Mouse (Mus musculus) C2C12 (cell line): ENCODE results near the gene Dbn1. TPM values are rescaled to one million over a fixed set of nuclear protein-coding genes. Genes with fewer than 3 reads are reported as not detected.
A peak's percentile ranks its signal among the peaks of the same experiment; 100 is the strongest.

ENCODE experiments used
- H3K27me3 ChIP-seq: one replicate; pipeline ENCODE4 v1.6.1; 2011; ENCODE audit not compliant: control insufficient read depth, insufficient read depth, insufficient read length
- H3K36me3 ChIP-seq: one replicate; pipeline ENCODE4 v1.6.1; 2011; ENCODE audit not compliant: control insufficient read depth, insufficient read depth
- H3K4me3 ChIP-seq: one replicate; pipeline ENCODE4 v1.5.1; 2011; ENCODE audit warnings: mild to moderate bottlenecking, control low read depth; ENCODE audit not compliant: poor library complexity, insufficient read depth, severe bottlenecking
- H3K79me2 ChIP-seq: one replicate; pipeline ENCODE4 v1.6.1; 2011; ENCODE audit not compliant: control insufficient read depth, insufficient read depth
- H3K79me3 ChIP-seq: one replicate; pipeline ENCODE4 v1.6.1; 2011; ENCODE audit warnings: low read depth, control low read depth
- H3ac ChIP-seq: one replicate; pipeline ENCODE3; 2011; ENCODE audit warnings: low read depth; ENCODE audit not compliant: control insufficient read depth, insufficient read length
- CEBPB ChIP-seq: IDR thresholded peaks from one replicate; pipeline ENCODE4 v1.6.1; 2011; ENCODE audit warnings: low read depth, mild to moderate bottlenecking, control low read depth, moderate library complexity
- CTCF ChIP-seq: IDR thresholded peaks from one replicate; pipeline ENCODE4 v1.5.1; 2011; ENCODE audit not compliant: control insufficient read depth, insufficient read depth, insufficient read length
- FOSL1 ChIP-seq: IDR thresholded peaks from one replicate; pipeline ENCODE4 v1.8.0; 2011; ENCODE audit warnings: mild to moderate bottlenecking, low read length; ENCODE audit not compliant: poor library complexity, insufficient read depth, severe bottlenecking
- MAX ChIP-seq: IDR thresholded peaks from one replicate; pipeline ENCODE4 v1.6.1; 2011; ENCODE audit warnings: mild to moderate bottlenecking, control low read depth
- MYOD1 ChIP-seq: IDR thresholded peaks from one replicate; pipeline ENCODE4 v1.6.1; 2011; ENCODE audit warnings: low read depth; ENCODE audit not compliant: control insufficient read depth, insufficient read length
- MYOG ChIP-seq: IDR thresholded peaks from one replicate; pipeline ENCODE4 v1.6.1; 2011; ENCODE audit not compliant: control insufficient read depth, insufficient read length; ENCODE audit errors: extremely low read depth
- USF1 ChIP-seq: IDR thresholded peaks from one replicate; pipeline ENCODE4 v1.6.1; 2011; ENCODE audit warnings: low read depth, mild to moderate bottlenecking, control low read depth, moderate library complexity
- polyA plus RNA-seq: library from polyadenylated mRNA; unstranded; fragments of >200 nt; fragmentation: generic; extraction: Trizol; gene quantifications from one replicate; pipeline ENCODE4 v1.2.1, GENCODE M21; 2012; ENCODE audit warnings: missing spikeins

Dbn1 gene
- polyA plus RNA-seq, 1 experiment = 87.7 TPM

GRCm38 (mm10) chr13:55494883-55495621, 7.1 kb upstream of the Dbn1 start:
- no peak for TF ChIP-seq MAX
- TF ChIP-seq CEBPB = no peak
- TF ChIP-seq MYOG = no peak
- TF ChIP-seq CTCF = no peak
- no peak for TF ChIP-seq FOSL1
- no peak for TF ChIP-seq USF1
- TF ChIP-seq MYOD1 = no peak
- Histone ChIP-seq H3K36me3 (peaks cover 32% of the 10 kb centered on the region), H3K79me2 (no peaks in the 10 kb centered on the region)

GRCm38 (mm10) chr13:55494257-55494656, 6.3 kb upstream of the Dbn1 start:
- Histone ChIP-seq H3K4me3 (no peak overlapping the region), H3K27me3 (no peaks in the 10 kb centered on the region), H3K36me3 (peaks cover 25% of the 10 kb centered on the region), H3K79me2 (no peaks in the 10 kb centered on the region), H3ac (no peak overlapping the region), H3K79me3 (no peaks in the 10 kb centered on the region)
- TF ChIP-seq MAX (no peak), CTCF (no peak), MYOD1 (no peak), FOSL1 (no peak), MYOG (no peak), USF1 (no peak), CEBPB (no peak)

More at GRCm38 (mm10) chr13:55494883-55495621, 7.1 kb upstream of the Dbn1 start:
- Histone ChIP-seq H3K4me3 (no peak overlapping the region), H3ac (no peak overlapping the region), H3K27me3 (no peaks in the 10 kb centered on the region), H3K79me3 (no peaks in the 10 kb centered on the region)

- Histone ChIP-seq H3K79me2 (peaks cover 27% of the 10 kb centered on the region), H3K79me3 (peaks cover 8% of the 10 kb centered on the region), H3K36me3 (no peaks in the 10 kb centered on the region), H3K4me3 (peak overlapping the region; percentile 49), H3K27me3 (no peaks in the 10 kb centered on the region), H3ac (peak overlapping the region; percentile 94)
- no peak for TF ChIP-seq USF1
- no peak for TF ChIP-seq CEBPB
- TF ChIP-seq FOSL1 = no peak
Measured at GRCm38 (mm10) chr13:55486916-55487577, 864 bp downstream of the Dbn1 start.

- Histone ChIP-seq H3ac (no peak overlapping the region), H3K79me3 (peaks cover 8% of the 10 kb centered on the region), H3K4me3 (peak overlapping the region; percentile 49), H3K79me2 (peaks cover 27% of the 10 kb centered on the region), H3K36me3 (no peaks in the 10 kb centered on the region), H3K27me3 (no peaks in the 10 kb centered on the region)
- no peak for TF ChIP-seq MYOG
- no peak for TF ChIP-seq MYOD1
- TF ChIP-seq MAX = no peak
- no peak for TF ChIP-seq CEBPB
- no peak for TF ChIP-seq CTCF
- no peak for TF ChIP-seq USF1
- no peak for TF ChIP-seq FOSL1
Measured at GRCm38 (mm10) chr13:55486029-55486794, 1.7 kb downstream of the Dbn1 start.

GRCm38 (mm10) chr13:55484520-55485088, 3.3 kb downstream of the Dbn1 start:
- no peak overlapping the region for H3ac ChIP-seq
- H3K36me3 ChIP-seq = no peaks in the 10 kb centered on the region
- H3K79me3 ChIP-seq = peaks cover 8% of the 10 kb centered on the region
- no peak for TF ChIP-seq CTCF
- peak; percentile 24 for TF ChIP-seq MYOD1
- H3K4me3 ChIP-seq = no peak overlapping the region
- no peaks in the 10 kb centered on the region for H3K27me3 ChIP-seq
- H3K79me2 ChIP-seq = peaks cover 27% of the 10 kb centered on the region
